Mouse (Mus musculus) testis, adult 2 months (tissue): ENCODE data around the gene Fgfr1op2.

Experiments
- CTCF ChIP-seq: fragments of 200-500 bp; IDR thresholded peaks from 2 replicates; pipeline ENCODE4 v1.5.1; 2012; ENCODE audit warnings: low read depth, mild to moderate bottlenecking, inconsistent platforms, low read length, moderate library complexity; ENCODE audit not compliant: control insufficient read depth, insufficient read depth, insufficient replicate concordance
- POLR2A ChIP-seq: fragments of 200-500 bp; IDR thresholded peaks from 2 replicates; pipeline ENCODE4 v1.6.1; 2012; ENCODE audit warnings: low read depth, mild to moderate bottlenecking, inconsistent platforms, low read length, moderate library complexity; ENCODE audit not compliant: control insufficient read depth

DNA sequence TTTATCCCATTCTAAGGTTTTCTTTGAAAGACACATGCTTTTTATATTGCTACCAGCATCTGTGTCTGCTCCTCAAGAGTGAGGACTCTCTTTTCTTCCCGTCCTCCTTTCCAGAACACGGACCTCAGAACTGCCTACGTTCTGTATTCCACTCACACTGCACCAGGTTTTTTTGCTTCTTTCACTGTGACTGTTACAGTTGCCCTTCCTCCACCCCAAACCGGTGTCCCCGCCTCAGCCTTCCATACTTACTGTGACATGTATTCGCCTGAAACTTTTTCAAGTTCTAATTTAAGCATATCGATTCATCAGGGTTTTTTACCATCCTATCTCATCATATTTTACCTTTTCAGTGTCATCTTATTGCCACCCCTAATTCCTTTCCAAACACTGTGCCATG lies 1.6 kb downstream of the Fgfr1op2 start:
- TF ChIP-seq CTCF, result no peak
- TF ChIP-seq POLR2A, result no peak
